Mouse (Mus musculus): ENCODE results near the gene Hexdc. TPM values are rescaled to one million over a fixed set of nuclear protein-coding genes. Genes with fewer than 3 reads are reported as not detected.

Gene Hexdc
- 18.3 and 23.6 TPM in 2 replicates for polyA plus RNA-seq (2012; rRNA removed)

- Histone ChIP-seq H3K27me3 (replicated peaks; ENCODE audit: control insufficient read depth, insufficient read depth, low read length) (no peaks in the 10 kb centered on the region), H3K4me3 (ENCODE audit: insufficient read depth, low read depth, low read length) (peak within 1 kb of the TSS; percentile 73), H3K36me3 (ENCODE audit: control insufficient read depth, insufficient read depth, low read length) (no peaks in the 10 kb centered on the region), H3K4me1 (ENCODE audit: control insufficient read depth, insufficient read depth, low read length) (peaks cover 9% of the 10 kb centered on the region; the same call in 1 of the 2 replicates), H3K27ac (ENCODE audit: insufficient read depth, low read depth, low read length) (peak within 1 kb of the TSS; percentile 74)
- peak; percentile 98 for DNase-seq
- under 1% methylated on average over 70 of the region's 70 CpGs for WGBS
- TF ChIP-seq POLR2A (IDR thresholded peaks at IDR 0.05; ENCODE audit: low read depth, low read length) (no peak), CTCF (conservative IDR thresholded peaks at IDR 0.05; ENCODE audit: insufficient read depth, insufficient read length, low read depth, low read length) (no peak)
These were observed at the start of gene Hexdc, which contains the start of gene Ogfod3 for GRCm38 (mm10) chr11:121204161-121205006. Hexdc (plus strand) TSS chr11:121204433. Ogfod3 (minus strand) TSS chr11:121204711.

- H3K4me3 ChIP-seq (ENCODE audit: insufficient read depth, low read depth, low read length) = peak overlapping the region; percentile 2; the same call in 1 of the 2 replicates
- H3K36me3 ChIP-seq (ENCODE audit: control insufficient read depth, insufficient read depth, low read length) = no peaks in the 10 kb centered on the region
- DNase-seq = peak; percentile 12
- no peaks in the 10 kb centered on the region for H3K4me1 ChIP-seq (ENCODE audit: control insufficient read depth, insufficient read depth, low read length)
- H3K27ac ChIP-seq (ENCODE audit: insufficient read depth, low read depth, low read length) = no peak overlapping the region
- WGBS = 3% methylated on average over 45 of the region's 45 CpGs
- no peaks in the 10 kb centered on the region for H3K27me3 ChIP-seq (replicated peaks; ENCODE audit: control insufficient read depth, insufficient read depth, low read length)
- no peak for TF ChIP-seq CTCF (conservative IDR thresholded peaks at IDR 0.05; ENCODE audit: insufficient read depth, insufficient read length, low read depth, low read length)
- TF ChIP-seq POLR2A (IDR thresholded peaks at IDR 0.05; ENCODE audit: low read depth, low read length) = no peak
These were observed 47.8 kb upstream of the Hexdc start for GRCm38 (mm10) chr11:121156411-121156891.

DNA sequence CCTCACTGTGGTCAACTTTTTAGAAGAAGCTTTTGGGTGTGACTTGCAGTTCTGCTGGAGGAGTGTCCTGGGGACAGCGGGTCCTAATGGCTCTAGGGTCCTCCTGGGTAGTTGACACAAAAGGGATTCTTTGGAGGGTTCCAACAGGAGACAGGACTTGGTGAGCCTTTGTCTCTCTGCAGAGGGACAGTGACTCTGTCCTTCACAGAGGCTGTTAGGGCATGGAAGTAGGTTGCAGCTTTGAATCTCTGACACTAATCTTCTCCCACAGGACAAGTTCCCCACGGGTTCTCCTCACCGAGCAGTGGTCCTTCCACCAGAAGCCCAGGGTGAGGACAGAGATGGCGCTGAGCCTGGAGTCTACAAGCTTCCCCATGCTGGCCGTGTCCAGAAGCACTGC lies 44.3 kb upstream of the Hexdc start, which contains the start of gene Uts2r:
TSS of gene Uts2r (plus strand) at position 301 of the 400 bp plus-strand sequence.
- Histone ChIP-seq H3K27me3 (replicated peaks; ENCODE audit: control insufficient read depth, insufficient read depth, low read length) (no peaks in the 10 kb centered on the region), H3K4me1 (ENCODE audit: control insufficient read depth, insufficient read depth, low read length) (no peaks in the 10 kb centered on the region), H3K27ac (ENCODE audit: insufficient read depth, low read depth, low read length) (no peak within 1 kb of the TSS), H3K36me3 (ENCODE audit: control insufficient read depth, insufficient read depth, low read length) (no peaks in the 10 kb centered on the region), H3K4me3 (ENCODE audit: insufficient read depth, low read depth, low read length) (no peak within 1 kb of the TSS)
- TF ChIP-seq CTCF (conservative IDR thresholded peaks at IDR 0.05; ENCODE audit: insufficient read depth, insufficient read length, low read depth, low read length) (no peak), POLR2A (IDR thresholded peaks at IDR 0.05; ENCODE audit: low read depth, low read length) (no peak)
- WGBS = 88% methylated on average over 5 of the region's 5 CpGs
- DNase-seq = no peak

DNA sequence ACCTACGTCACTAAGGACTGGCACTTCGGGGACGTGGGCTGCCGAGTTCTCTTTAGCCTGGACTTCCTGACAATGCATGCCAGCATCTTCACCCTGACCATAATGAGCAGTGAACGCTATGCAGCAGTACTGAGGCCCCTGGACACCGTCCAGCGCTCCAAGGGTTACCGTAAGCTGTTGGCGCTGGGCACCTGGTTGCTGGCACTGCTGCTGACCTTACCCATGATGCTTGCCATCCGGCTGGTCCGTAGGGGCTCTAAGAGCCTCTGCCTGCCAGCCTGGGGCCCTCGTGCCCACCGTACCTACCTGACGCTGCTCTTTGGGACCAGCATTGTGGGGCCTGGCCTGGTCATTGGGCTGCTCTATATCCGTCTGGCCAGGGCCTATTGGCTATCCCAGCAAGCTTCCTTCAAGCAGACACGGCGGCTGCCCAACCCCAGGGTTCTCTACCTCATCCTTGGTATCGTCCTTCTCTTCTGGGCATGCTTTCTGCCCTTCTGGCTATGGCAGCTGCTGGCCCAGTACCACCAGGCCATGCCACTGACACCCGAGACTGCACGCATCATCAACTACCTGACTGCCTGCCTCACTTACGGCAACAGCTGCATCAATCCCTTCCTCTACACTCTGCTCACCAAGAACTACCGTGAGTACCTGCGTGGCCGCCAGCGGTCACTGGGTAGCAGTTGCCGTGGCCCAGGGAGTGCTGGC lies 43.4 kb upstream of the Hexdc start:
- Histone ChIP-seq H3K27me3 (replicated peaks; ENCODE audit: control insufficient read depth, insufficient read depth, low read length) (no peaks in the 10 kb centered on the region), H3K36me3 (ENCODE audit: control insufficient read depth, insufficient read depth, low read length) (no peaks in the 10 kb centered on the region), H3K4me3 (ENCODE audit: insufficient read depth, low read depth, low read length) (no peak overlapping the region), H3K27ac (ENCODE audit: insufficient read depth, low read depth, low read length) (no peak overlapping the region), H3K4me1 (ENCODE audit: control insufficient read depth, insufficient read depth, low read length) (no peaks in the 10 kb centered on the region)
- WGBS = 77% methylated on average over 26 of the region's 26 CpGs
- no peak for DNase-seq
- TF ChIP-seq POLR2A (IDR thresholded peaks at IDR 0.05; ENCODE audit: low read depth, low read length) = no peak
- TF ChIP-seq CTCF (conservative IDR thresholded peaks at IDR 0.05; ENCODE audit: insufficient read depth, insufficient read length, low read depth, low read length) = no peak

DNA sequence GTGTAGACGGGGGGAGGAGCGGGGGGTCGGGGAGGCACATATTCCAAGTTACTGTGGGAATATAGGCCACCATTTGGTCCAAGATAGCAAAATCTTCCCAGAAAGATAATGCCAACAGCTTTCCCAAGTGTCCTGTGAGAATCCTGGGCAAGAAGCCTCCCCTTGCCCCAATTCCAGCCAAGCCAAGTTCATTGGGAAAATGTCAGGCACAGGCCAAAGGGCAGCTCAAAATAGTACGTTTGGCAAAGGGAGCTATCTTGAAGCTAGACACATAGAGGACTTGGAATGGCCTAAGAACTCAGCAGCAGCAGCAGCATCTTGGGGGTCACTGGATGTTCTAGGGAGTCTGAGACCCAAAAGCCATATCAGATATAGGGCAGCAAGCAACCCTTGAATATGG lies 40.5 kb upstream of the Hexdc start:
- Histone ChIP-seq H3K27me3 (replicated peaks; ENCODE audit: control insufficient read depth, insufficient read depth, low read length) (no peaks in the 10 kb centered on the region), H3K27ac (ENCODE audit: insufficient read depth, low read depth, low read length) (no peak overlapping the region), H3K36me3 (ENCODE audit: control insufficient read depth, insufficient read depth, low read length) (no peaks in the 10 kb centered on the region), H3K4me3 (ENCODE audit: insufficient read depth, low read depth, low read length) (no peak overlapping the region), H3K4me1 (ENCODE audit: control insufficient read depth, insufficient read depth, low read length) (no peaks in the 10 kb centered on the region)
- WGBS = 83% methylated on average over 4 of the region's 4 CpGs
- TF ChIP-seq CTCF (conservative IDR thresholded peaks at IDR 0.05; ENCODE audit: insufficient read depth, insufficient read length, low read depth, low read length) = no peak
- TF ChIP-seq POLR2A (IDR thresholded peaks at IDR 0.05; ENCODE audit: low read depth, low read length) = no peak
- DNase-seq = no peak

GRCm38 (mm10) chr11:121173203-121173602 lies 31.0 kb upstream of the Hexdc start:
- no peak for DNase-seq
- TF ChIP-seq POLR2A (IDR thresholded peaks at IDR 0.05; ENCODE audit: low read depth, low read length) (no peak), CTCF (conservative IDR thresholded peaks at IDR 0.05; ENCODE audit: insufficient read depth, insufficient read length, low read depth, low read length) (no peak)
- H3K4me3 ChIP-seq (ENCODE audit: insufficient read depth, low read depth, low read length) = no peak overlapping the region
- 81% methylated on average over 5 of the region's 5 CpGs for WGBS
- no peaks in the 10 kb centered on the region for H3K4me1 ChIP-seq (ENCODE audit: control insufficient read depth, insufficient read depth, low read length)
- no peaks in the 10 kb centered on the region for H3K27me3 ChIP-seq (replicated peaks; ENCODE audit: control insufficient read depth, insufficient read depth, low read length)
- H3K27ac ChIP-seq (ENCODE audit: insufficient read depth, low read depth, low read length) = no peak overlapping the region
- H3K36me3 ChIP-seq (ENCODE audit: control insufficient read depth, insufficient read depth, low read length) = no peaks in the 10 kb centered on the region

- Histone ChIP-seq H3K4me3 (ENCODE audit: insufficient read depth, low read depth, low read length) (no peak overlapping the region), H3K27me3 (replicated peaks; ENCODE audit: control insufficient read depth, insufficient read depth, low read length) (no peaks in the 10 kb centered on the region), H3K27ac (ENCODE audit: insufficient read depth, low read depth, low read length) (no peak overlapping the region), H3K4me1 (ENCODE audit: control insufficient read depth, insufficient read depth, low read length) (no peaks in the 10 kb centered on the region), H3K36me3 (ENCODE audit: control insufficient read depth, insufficient read depth, low read length) (no peaks in the 10 kb centered on the region)
- 73% methylated on average over 3 of the region's 3 CpGs for WGBS
- TF ChIP-seq CTCF (conservative IDR thresholded peaks at IDR 0.05; ENCODE audit: insufficient read depth, insufficient read length, low read depth, low read length) = no peak
- TF ChIP-seq POLR2A (IDR thresholded peaks at IDR 0.05; ENCODE audit: low read depth, low read length) = no peak
- no peak for DNase-seq
These were observed 30.0 kb upstream of the Hexdc start for GRCm38 (mm10) chr11:121174234-121174633.

All from kidney, adult 2 months (tissue).